Mouse (Mus musculus) kidney, adult 8-10 months (tissue): ENCODE data around the gene Sohlh1.
A peak's percentile ranks its signal among the peaks of the same experiment; 100 is the strongest.

Source experiments
- DNase-seq, 2 experiments: peaks; one replicate each; pipeline ENCODE4 v3.0.0; 2022

The Sohlh1 gene

GRCm38 (mm10) chr2:25847226-25847625, at the start of gene Sohlh1:
TSS of gene Sohlh1 (minus strand) at chr2:25847248.
- DNase-seq = no peak

- no peak for DNase-seq
Measured at GRCm38 (mm10) chr2:25892440-25892839, 45.4 kb upstream of the Sohlh1 start.

- DNase-seq = no peak
Measured at GRCm38 (mm10) chr2:25888144-25888543, 41.1 kb upstream of the Sohlh1 start.

GRCm38 (mm10) chr2:25887226-25887625, 40.2 kb upstream of the Sohlh1 start:
- DNase-seq = no peak

GRCm38 (mm10) chr2:25884756-25885155, 37.7 kb upstream of the Sohlh1 start:
- DNase-seq = no peak

GRCm38 (mm10) chr2:25882276-25882675, 35.2 kb upstream of the Sohlh1 start:
- no peak for DNase-seq

- DNase-seq = no peak
Measured at GRCm38 (mm10) chr2:25879061-25879460, 32.0 kb upstream of the Sohlh1 start.

- DNase-seq = no peak
Measured at GRCm38 (mm10) chr2:25878516-25878915, 31.5 kb upstream of the Sohlh1 start.

GRCm38 (mm10) chr2:25877736-25878268, 30.8 kb upstream of the Sohlh1 start:
- no peak for DNase-seq

GRCm38 (mm10) chr2:25877250-25877735, 30.2 kb upstream of the Sohlh1 start:
- DNase-seq = no peak

- DNase-seq = no peak
Measured at GRCm38 (mm10) chr2:25866656-25867055, 19.6 kb upstream of the Sohlh1 start.

- DNase-seq = no peak
Measured at GRCm38 (mm10) chr2:25865412-25865811, 18.4 kb upstream of the Sohlh1 start.

GRCm38 (mm10) chr2:25864230-25864629, 17.2 kb upstream of the Sohlh1 start:
- DNase-seq = no peak

- peak; percentile 46 to 50 for DNase-seq
Measured at GRCm38 (mm10) chr2:25863337-25864131, 16.5 kb upstream of the Sohlh1 start, which contains the start of gene Kcnt1. TSS of gene Kcnt1 (plus strand) at chr2:25863734.

- DNase-seq = no peak
Measured at GRCm38 (mm10) chr2:25862696-25863270, 15.7 kb upstream of the Sohlh1 start.

- DNase-seq = peak; percentile 28 to 58
Measured at GRCm38 (mm10) chr2:25862038-25862437, 15.0 kb upstream of the Sohlh1 start.

- DNase-seq = peak; percentile 16 to 40
Measured at GRCm38 (mm10) chr2:25859891-25860290, 12.8 kb upstream of the Sohlh1 start.

- DNase-seq = no peak
Measured at GRCm38 (mm10) chr2:25853998-25854397, 7.0 kb upstream of the Sohlh1 start.

GRCm38 (mm10) chr2:25852626-25853025, 5.6 kb upstream of the Sohlh1 start:
- peak in 1 of 2 experiments; percentile 34 for DNase-seq

GRCm38 (mm10) chr2:25850330-25850729, 3.3 kb upstream of the Sohlh1 start:
- DNase-seq = peak in 1 of 2 experiments; percentile 50

- no peak for DNase-seq
Measured at GRCm38 (mm10) chr2:25846516-25846915, 532 bp downstream of the Sohlh1 start.

- DNase-seq = no peak
Measured at GRCm38 (mm10) chr2:25844097-25844496, 3.0 kb downstream of the Sohlh1 start.

GRCm38 (mm10) chr2:25842758-25843157, 4.3 kb downstream of the Sohlh1 start:
- no peak for DNase-seq

- DNase-seq = no peak
Measured at GRCm38 (mm10) chr2:25842161-25842560, 4.9 kb downstream of the Sohlh1 start.
